In genomic region chr6:67268983-67269382, GRCm38 (mm10) we compare ENCODE assay signal across 9 mouse cellular contexts. TPM values are rescaled to one million over a fixed set of nuclear protein-coding genes. Genes with fewer than 3 reads are reported as not detected.
DNase-seq lines count a peak whose midpoint lies in the region; ATAC-seq and TF ChIP-seq lines count a peak whose summit lies in the region.
"Had no signal": no experiment of that assay in that cellular context is flagged by ENCODE, and none has a peak within 500 bp of the region (broad histone marks: within the 10 kb centered on the region; RNA-seq: fewer than 3 reads in every experiment).

No protein-coding gene starts in this region.

- peaks cover 21% of the 10 kb centered on the region for H3K36me3 ChIP-seq in kidney, embryonic 15.5 days
- peaks cover 32% of the 10 kb centered on the region for H3K36me3 ChIP-seq in embryonic facial prominence, embryonic 10.5 days (replicated peaks)
- H3K36me3 ChIP-seq in hindbrain, postnatal 0 days (ENCODE audit: insufficient read depth, low read length): no peaks in the 10 kb centered on the region
- H3K36me3 ChIP-seq in midbrain, embryonic 14.5 days (ENCODE audit: control insufficient read depth, insufficient read depth, low read length): peaks cover 20% of the 10 kb centered on the region

- peak overlapping the region; percentile 62 for H3K4me2 ChIP-seq in kidney, embryonic 15.5 days
- peak overlapping the region; percentile 77 for H3K4me2 ChIP-seq in hindbrain, postnatal 0 days (ENCODE audit: low read depth, low read length)
- peak overlapping the region; percentile 59 for H3K4me2 ChIP-seq in midbrain, embryonic 14.5 days (ENCODE audit: low read length)

- H3K27ac ChIP-seq in kidney, embryonic 15.5 days: no peak overlapping the region
- no peak overlapping the region for H3K27ac ChIP-seq in embryonic facial prominence, embryonic 10.5 days (replicated peaks)
- H3K27ac ChIP-seq in hindbrain, postnatal 0 days: no peak overlapping the region
- H3K27ac ChIP-seq in midbrain, embryonic 14.5 days (replicated peaks; ENCODE audit: low read depth, low read length): no peak overlapping the region

- WGBS in kidney, embryonic 15.5 days: 4% methylated on average over 1 of the region's 1 CpGs
- WGBS in embryonic facial prominence, embryonic 10.5 days: 24% methylated on average over 1 of the region's 1 CpGs
- WGBS in hindbrain, postnatal 0 days: 11% methylated on average over 1 of the region's 1 CpGs
- WGBS in midbrain, embryonic 14.5 days: 13% methylated on average over 1 of the region's 1 CpGs

- TF ChIP-seq CTCF in hindbrain, postnatal 0 days (IDR thresholded peaks at IDR 0.05; ENCODE audit: low read depth): no peak

- 0 out of 2 replicates have a peak overlapping the region, but pooled peaks have one; percentile 17 for H3K9ac ChIP-seq in kidney, embryonic 15.5 days
- H3K9ac ChIP-seq in hindbrain, postnatal 0 days (replicated peaks; ENCODE audit: low read length): no peak overlapping the region
- no peak overlapping the region for H3K9ac ChIP-seq in midbrain, embryonic 14.5 days (replicated peaks; ENCODE audit: low read length)

- H3K9me3 ChIP-seq in kidney, embryonic 15.5 days (replicated peaks): no peaks in the 10 kb centered on the region
- H3K9me3 ChIP-seq in embryonic facial prominence, embryonic 10.5 days: no peaks in the 10 kb centered on the region
- no peaks in the 10 kb centered on the region for H3K9me3 ChIP-seq in hindbrain, postnatal 0 days (ENCODE audit: low read length)
- H3K9me3 ChIP-seq in midbrain, embryonic 14.5 days (ENCODE audit: control insufficient read depth, low read length): no peaks in the 10 kb centered on the region

- peak overlapping the region; percentile 99 for H3K4me3 ChIP-seq in kidney, embryonic 15.5 days (replicated peaks)
- H3K4me3 ChIP-seq in embryonic facial prominence, embryonic 10.5 days: peak overlapping the region; percentile 100
- H3K4me3 ChIP-seq in hindbrain, postnatal 0 days (ENCODE audit: low read length): peak overlapping the region; percentile 85
- peak overlapping the region; percentile 99 for H3K4me3 ChIP-seq in midbrain, embryonic 14.5 days (replicated peaks; ENCODE audit: low read depth, low read length)

- peaks cover 5% of the 10 kb centered on the region for H3K4me1 ChIP-seq in kidney, embryonic 15.5 days
- H3K4me1 ChIP-seq in embryonic facial prominence, embryonic 10.5 days: peaks cover 16% of the 10 kb centered on the region
- H3K4me1 ChIP-seq in hindbrain, postnatal 0 days (ENCODE audit: insufficient read depth, low read length): peaks cover 8% of the 10 kb centered on the region; the same call in 1 of the 2 replicates
- peaks cover 11% of the 10 kb centered on the region for H3K4me1 ChIP-seq in midbrain, embryonic 14.5 days (ENCODE audit: control insufficient read depth, insufficient read depth, low read length)

- no peaks in the 10 kb centered on the region for H3K27me3 ChIP-seq in kidney, embryonic 15.5 days
- no peaks in the 10 kb centered on the region for H3K27me3 ChIP-seq in embryonic facial prominence, embryonic 10.5 days (replicated peaks; ENCODE audit: low read depth, poor library complexity, severe bottlenecking)
- H3K27me3 ChIP-seq in hindbrain, postnatal 0 days (ENCODE audit: insufficient read depth, low read length): no peaks in the 10 kb centered on the region
- H3K27me3 ChIP-seq in midbrain, embryonic 14.5 days (ENCODE audit: control insufficient read depth, insufficient read depth, low read length): no peaks in the 10 kb centered on the region
- H3K27me3 ChIP-seq: Patski had no signal

- DNase-seq in kidney, postnatal 25 days: no peak
- no peak for DNase-seq in embryonic facial prominence, embryonic 10.5 days (ENCODE audit: low spot score)
- DNase-seq in hindbrain, postnatal 0 days (ENCODE audit: low spot score): no peak
- no peak for DNase-seq in midbrain, embryonic 14.5 days
- no peak for DNase-seq in thymus, postnatal 4 days
- no peak for DNase-seq in layer of hippocampus, adult 11-12 months (ENCODE audit: low spot score)
- no peak for DNase-seq in layer of hippocampus, adult 18-20 months (ENCODE audit: low spot score in 2 of 2)

- ATAC-seq in kidney, embryonic 15.5 days (replicated peaks; ENCODE audit: low FRiP score): no peak
- ATAC-seq in hindbrain, postnatal 0 days: no peak
- no peak for ATAC-seq in midbrain, embryonic 14.5 days (ENCODE audit: low FRiP score, low TSS enrichment)
- ATAC-seq: Patski had no signal

RNA-seq across cellular contexts. Expression of gene Serbp1, which starts 31.0 kb away (rescaled TPM):
- 435 and 444 TPM in 2 replicates for polyA plus RNA-seq in kidney, embryonic 15.5 days (2015; fragmentation: Nextera tagmentation; extraction: Ambion mirVana)
- 503 and 518 TPM in 2 replicates for polyA plus RNA-seq in embryonic facial prominence, embryonic 10.5 days (2016; fragmentation: Nextera tagmentation; extraction: Ambion mirVana)
- 134 and 177 TPM in 2 replicates for total RNA-seq in hindbrain, postnatal 0 days (2014; rRNA removed)
- 283 and 302 TPM in 2 replicates for polyA plus RNA-seq in hindbrain, postnatal 0 days (2015; fragmentation: Nextera tagmentation; extraction: Ambion mirVana)
- 325 and 337 TPM in 2 replicates for polyA plus RNA-seq in midbrain, embryonic 14.5 days (2014; fragmentation: Nextera tagmentation; extraction: Ambion mirVana)
- total RNA-seq in layer of hippocampus, adult 18-20 months (2021): 100 to 1,000 TPM; 210 to 224 TPM
